Mouse (Mus musculus): ENCODE data around the gene Gm39566.

Gm39566 gene

GRCm38 (mm10) chr11:69797924-69798323 lies 17.2 kb downstream of the Gm39566 start:
- no peak for ATAC-seq (ENCODE audit: low TSS enrichment)

GRCm38 (mm10) chr11:69795983-69796435 lies 19.1 kb downstream of the Gm39566 start:
- no peak for ATAC-seq (ENCODE audit: low TSS enrichment)

DNA sequence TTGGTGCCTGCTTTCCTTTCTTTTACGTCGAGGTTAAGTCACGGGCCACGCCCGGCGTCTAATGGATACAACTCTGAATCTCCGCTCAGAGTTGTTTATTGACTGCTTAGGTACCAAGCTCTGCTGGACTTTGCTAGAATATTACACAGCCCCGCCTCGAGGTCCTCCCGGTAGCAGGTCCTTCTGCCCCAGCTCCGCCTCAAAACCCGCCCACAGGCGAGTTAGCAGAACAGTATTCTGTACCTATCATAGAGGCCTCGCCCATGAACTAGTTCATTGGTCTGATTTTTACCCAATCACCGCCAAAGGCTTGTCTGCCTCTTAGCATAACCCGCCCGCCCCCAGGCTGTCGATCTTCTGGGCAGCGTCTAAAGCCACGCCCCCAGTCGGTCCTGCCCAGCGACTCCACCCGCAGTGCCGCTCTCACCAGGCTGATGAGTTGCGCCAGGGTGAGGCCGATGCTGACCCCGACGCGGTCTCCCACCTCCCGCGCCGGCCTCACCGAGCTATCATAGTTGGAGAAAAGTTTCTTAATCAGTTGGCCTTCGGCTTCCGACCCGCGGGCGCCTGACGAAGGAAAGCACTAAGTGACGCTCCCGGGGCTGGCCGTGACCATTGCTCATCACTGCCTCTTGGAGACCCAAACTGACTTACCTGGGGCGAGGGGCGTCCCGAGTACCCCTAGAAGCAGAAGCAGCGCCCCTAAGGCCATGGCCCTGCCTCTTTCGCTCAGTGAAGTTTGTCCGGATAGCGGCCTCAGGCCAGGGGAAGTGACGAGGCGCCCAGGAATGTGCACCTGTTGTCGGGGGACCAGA lies 19.7 kb downstream of the Gm39566 start, which contains the start of gene Chrnb1:
Gene Chrnb1, minus strand, starts transcription at position 776 of the 815 bp plus-strand sequence.
- peak; percentile 97 for ATAC-seq (ENCODE audit: low TSS enrichment)

DNA sequence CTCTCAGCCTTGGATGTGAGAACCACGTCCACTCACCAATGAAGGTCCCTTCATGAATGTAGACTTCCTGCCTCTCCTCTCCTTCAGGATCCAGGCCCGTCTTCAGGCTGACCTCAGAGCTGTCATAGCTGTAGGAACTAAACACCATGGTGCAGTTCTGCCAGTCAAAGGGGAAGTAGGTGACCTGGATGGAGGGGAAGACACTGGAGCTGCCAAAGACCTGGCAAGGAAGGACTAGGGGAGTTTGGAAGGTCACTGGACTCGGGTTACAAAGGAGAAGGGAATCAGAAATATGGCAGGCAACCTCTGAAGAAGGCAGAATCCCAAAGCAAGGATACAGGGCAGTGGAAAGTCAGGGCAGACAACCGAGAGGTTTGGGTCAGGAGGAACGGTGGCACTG lies 21.7 kb downstream of the Gm39566 start:
- ATAC-seq (ENCODE audit: low TSS enrichment) = no peak

GRCm38 (mm10) chr11:69791420-69791819 lies 23.7 kb downstream of the Gm39566 start:
- ATAC-seq (ENCODE audit: low TSS enrichment) = peak; percentile 56

DNA sequence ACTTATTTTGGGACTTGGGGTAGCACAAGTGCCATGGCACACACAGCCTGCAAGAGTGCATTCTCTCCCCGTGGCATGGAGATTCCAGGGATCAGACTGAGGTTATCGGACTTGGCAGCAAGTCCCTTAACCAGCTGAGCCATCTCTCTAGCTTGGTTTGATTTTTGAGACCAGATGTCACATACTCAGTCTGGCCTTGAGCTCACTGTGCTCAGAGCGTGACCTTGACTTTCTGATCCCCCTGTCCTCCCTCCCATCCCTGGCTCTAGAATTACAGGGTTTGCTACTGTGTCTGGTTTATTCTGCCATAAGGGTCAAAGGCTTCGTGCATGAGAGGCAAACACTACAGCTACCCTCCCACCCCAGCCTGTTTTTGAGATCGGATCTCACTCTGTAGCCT lies 25.7 kb downstream of the Gm39566 start:
- ATAC-seq (ENCODE audit: low TSS enrichment) = no peak

GRCm38 (mm10) chr11:69787306-69787705 lies 27.8 kb downstream of the Gm39566 start:
- no peak for ATAC-seq (ENCODE audit: low TSS enrichment)

GRCm38 (mm10) chr11:69784793-69785272 lies 30.3 kb downstream of the Gm39566 start:
- ATAC-seq (ENCODE audit: low TSS enrichment) = no peak

GRCm38 (mm10) chr11:69781828-69782227 lies 33.3 kb downstream of the Gm39566 start:
- ATAC-seq (ENCODE audit: low TSS enrichment) = no peak

DNA sequence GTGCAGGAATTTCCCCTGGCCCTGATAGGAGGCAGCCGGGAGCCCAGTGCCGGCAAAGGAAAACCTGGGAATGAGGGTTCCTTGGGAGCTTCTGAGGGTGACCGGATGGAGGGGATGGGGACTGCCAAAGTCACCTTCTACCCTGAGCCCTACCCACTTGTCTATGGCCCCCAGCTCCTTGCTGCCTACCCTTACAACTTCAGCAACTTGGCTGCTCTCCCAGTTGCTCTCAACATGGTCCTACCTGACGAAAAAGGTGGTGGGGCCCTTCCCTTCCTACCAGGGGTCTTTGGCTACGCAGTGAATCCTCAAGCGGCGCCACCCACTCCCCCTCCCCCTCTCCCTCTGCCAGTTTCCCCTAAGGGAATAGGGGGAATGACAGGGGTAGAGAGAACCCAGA lies 36.1 kb downstream of the Gm39566 start:
- ATAC-seq (ENCODE audit: low TSS enrichment) = no peak

GRCm38 (mm10) chr11:69778258-69778982 lies 36.7 kb downstream of the Gm39566 start:
- ATAC-seq (ENCODE audit: low TSS enrichment) = no peak

- peak; percentile 22; the same call in 1 of the 2 replicates for ATAC-seq (ENCODE audit: low TSS enrichment)
Measured at GRCm38 (mm10) chr11:69777504-69778257, 37.4 kb downstream of the Gm39566 start.

DNA sequence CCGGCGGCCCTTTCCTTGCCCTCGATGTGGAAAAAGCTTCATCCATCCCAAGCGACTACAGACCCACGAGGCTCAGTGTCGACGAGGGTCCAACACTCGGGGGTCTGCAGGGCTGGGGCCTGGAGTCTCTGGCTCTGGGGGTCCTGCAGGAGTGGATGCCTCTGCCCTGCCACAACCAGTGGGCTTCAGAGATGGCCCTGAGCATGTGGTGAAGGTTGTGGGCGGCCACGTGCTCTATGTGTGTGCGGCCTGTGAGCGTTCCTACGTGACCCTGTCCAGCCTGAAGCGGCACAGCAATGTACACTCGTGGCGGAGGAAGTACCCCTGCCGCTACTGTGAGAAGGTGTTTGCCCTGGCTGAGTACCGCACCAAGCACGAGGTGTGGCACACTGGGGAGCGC lies 38.6 kb downstream of the Gm39566 start:
- ATAC-seq (ENCODE audit: low TSS enrichment) = no peak

GRCm38 (mm10) chr11:69775716-69776115 lies 39.4 kb downstream of the Gm39566 start:
- no peak for ATAC-seq (ENCODE audit: low TSS enrichment)

DNA sequence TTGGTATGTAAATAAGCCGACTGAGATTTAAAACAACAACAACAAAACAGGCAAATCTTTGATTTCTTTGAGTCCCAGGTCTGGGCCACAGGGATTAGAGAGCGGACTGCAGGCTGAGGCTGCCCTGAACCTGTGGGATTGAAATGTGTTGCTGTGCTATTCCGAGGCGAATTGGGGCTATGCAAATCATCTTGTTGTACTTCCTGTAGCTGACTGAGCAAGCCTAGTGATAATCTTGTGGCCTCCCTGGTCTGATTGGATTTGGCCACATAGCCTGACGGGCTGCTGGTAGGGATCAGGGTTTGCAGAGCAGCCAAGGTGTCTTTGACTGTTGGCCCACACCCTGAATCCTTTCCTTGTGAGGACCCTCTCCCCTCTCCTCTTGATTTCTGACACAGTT lies 40.1 kb downstream of the Gm39566 start:
- no peak for ATAC-seq (ENCODE audit: low TSS enrichment)

GRCm38 (mm10) chr11:69767625-69767909 lies 47.5 kb downstream of the Gm39566 start:
- ATAC-seq (ENCODE audit: low TSS enrichment) = 0 out of 2 replicates have a peak, but pooled peaks have one; percentile 10

DNA sequence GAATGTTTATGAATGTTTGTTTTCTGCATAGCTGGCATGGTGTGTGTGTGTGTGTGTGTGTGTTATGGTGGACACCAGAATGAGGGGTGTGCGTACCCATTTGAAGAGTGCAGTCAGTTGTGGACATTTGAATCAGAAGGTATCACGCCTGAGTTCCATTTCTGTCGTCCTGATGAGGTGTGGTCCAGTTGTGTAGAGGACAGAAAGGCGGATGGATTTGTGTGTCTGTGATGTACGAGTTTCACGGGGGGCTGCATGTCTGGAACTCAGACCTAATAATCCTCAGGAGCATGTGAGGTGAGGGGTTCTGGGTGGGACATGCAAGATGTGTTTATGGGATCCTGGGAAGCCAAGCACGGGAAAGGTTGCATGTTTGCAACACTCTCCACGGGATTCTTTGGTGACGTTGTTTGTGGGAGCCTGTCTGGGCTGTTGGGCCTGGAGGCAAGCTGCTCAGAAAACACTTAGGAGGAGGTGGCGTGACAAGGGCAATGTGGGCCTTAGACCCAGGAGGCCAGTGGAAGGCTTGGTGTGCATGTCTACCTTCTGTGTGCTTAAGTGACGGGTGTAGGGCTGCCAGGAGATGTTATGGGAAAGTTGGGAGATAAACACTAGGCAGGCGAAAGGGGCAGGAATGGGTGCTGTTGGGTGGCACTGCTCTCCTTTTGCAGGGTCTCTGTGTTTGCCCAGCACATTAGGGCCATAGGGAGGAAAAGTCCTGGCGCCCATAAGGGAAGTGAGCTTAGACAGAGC lies 48.0 kb downstream of the Gm39566 start:
- ATAC-seq (ENCODE audit: low TSS enrichment) = 0 out of 2 replicates have a peak, but pooled peaks have one; percentile 5

DNA sequence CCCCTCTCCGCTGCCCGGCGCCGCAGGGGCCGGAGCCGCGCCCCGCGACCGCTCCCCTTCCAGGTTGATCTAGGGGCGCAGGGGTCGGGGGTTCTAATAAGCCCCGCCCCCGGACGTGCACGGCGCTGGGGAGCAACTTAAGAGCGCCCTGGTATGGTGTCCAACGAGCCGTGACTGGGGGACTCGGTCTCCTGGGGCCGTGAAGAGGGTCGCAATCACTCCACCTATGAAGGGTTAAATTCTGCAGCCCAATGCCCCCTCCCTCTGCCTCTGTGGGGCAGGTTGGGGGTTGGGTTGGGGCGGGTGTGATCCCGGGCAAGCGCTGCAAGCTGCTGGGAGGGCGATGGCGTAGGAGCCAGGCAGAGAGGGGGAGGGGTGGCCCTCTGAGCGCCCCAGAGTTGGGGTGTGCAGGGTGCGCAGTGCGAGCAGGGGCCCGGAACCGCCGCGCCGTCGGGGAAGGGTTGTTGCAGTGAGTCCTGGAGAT lies 48.9 kb downstream of the Gm39566 start:
- peak; percentile 70 for ATAC-seq (ENCODE audit: low TSS enrichment)

GRCm38 (mm10) chr11:69765221-69766125 lies 49.6 kb downstream of the Gm39566 start, which contains the start of gene Zbtb4:
Zbtb4 (plus strand) TSS chr11:69765912.
- peak; percentile 32; the same call in 1 of the 2 replicates for ATAC-seq (ENCODE audit: low TSS enrichment)

- no peak for ATAC-seq (ENCODE audit: low TSS enrichment)
Measured at GRCm38 (mm10) chr11:69763551-69763950, 51.5 kb downstream of the Gm39566 start.
